Mouse (Mus musculus) 416B (cell line): ENCODE data around the gene Eif4g3.

Experiments
- DNase-seq: peaks from one replicate; pipeline ENCODE4 v3.0.0; 2011; ENCODE audit warnings: low read depth

Eif4g3 gene

DNA sequence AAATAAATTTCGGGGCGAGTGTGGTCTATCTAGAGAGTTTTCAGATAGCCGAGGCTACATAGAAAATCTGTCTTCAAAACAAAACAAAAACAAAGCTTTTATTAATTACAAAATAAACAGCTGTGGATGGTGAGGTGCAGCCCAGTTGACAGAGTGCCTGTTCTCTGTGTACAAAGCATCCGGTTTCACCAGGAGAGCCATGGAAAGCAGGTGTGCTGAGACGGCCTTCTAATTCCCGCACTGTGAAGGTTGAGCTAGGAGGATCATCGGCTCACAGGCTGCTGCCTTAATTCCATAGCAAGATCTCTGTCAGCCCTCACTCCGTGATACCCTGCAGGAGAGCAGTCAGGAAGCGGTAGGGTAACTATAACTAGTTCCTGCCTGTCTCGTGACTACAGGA, 109.0 kb downstream of the Eif4g3 start:
- no peak for DNase-seq

DNA sequence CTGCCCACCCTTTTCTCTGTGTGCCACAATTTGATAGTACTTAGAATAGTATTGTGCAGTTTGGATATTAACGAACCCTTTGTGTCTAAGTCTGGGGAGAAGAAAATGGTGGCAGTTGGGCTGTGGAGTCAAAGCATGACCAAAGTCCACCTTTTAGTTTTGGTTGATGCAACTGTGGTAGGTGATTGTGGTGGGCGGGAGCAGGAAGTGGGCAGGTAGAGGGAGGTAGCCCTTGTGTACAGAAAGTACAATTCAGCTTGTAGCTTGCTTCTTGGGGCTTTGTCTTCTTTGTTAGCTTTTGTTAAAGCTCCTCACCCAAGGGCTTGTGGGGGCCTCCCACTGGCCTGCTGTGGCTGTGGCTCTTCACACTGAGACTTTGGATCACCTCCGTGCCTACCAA, 109.6 kb downstream of the Eif4g3 start:
- DNase-seq: no peak

DNA sequence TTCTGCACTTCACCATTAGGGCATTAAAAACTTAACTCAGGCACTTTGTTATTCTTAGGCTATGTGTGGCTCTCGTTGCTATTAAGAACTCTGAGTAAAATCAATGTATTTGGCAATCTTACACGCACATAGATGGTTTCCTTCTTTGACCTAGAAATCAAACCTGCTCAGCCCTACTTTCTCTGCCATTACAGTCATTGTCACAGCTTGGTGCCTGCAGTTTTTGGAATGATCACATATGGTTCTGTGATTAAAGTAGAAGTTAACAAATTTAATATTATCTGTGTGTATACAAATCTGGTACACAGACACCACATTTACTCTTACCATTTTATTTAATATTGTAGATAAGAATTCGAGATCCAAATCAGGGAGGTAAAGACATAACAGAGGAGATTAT, 112.1 kb downstream of the Eif4g3 start:
- no peak for DNase-seq

GRCm38 (mm10) chr4:138107441-138108409, 114.9 kb downstream of the Eif4g3 start:
- peak; percentile 86 for DNase-seq

DNA sequence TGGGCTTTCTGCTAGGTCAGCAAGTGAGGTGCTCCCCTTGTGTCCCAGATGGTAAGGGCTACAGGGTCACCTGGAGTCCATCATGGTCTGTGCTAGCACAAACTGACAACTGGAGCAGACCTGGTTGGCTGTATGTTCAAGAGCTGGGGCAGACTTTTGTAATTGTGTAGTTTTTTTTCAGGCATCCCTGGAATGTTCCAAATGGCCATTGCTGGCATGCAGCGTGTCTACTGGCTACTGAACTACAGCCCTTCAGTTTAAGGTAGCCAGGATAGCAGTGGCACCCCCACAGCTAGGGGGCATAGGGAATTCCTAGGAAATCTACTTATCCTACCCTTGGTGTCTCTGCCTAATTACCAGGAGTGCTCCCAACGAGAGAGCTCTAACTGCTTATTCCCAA, 115.7 kb downstream of the Eif4g3 start:
- DNase-seq: no peak

DNA sequence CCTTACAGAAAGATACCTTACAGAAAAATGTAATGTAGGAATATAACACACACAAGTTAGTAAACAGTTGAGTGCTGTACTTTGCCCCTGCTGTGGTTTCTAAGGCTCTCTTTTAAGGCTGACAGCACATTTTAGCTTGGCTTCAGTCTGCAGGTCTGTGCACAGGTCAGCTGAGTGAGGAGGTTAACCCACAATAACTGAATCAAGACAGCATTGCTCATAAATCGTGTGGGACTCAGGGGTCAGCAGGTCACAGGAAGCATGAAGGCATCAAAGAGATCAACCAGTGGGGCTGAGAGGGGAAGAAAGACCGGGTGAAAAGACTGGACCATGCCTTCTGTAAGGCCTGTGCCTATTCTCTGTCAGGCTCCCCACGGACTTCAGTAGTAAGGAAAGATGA, 116.5 kb downstream of the Eif4g3 start:
- DNase-seq: no peak

DNA sequence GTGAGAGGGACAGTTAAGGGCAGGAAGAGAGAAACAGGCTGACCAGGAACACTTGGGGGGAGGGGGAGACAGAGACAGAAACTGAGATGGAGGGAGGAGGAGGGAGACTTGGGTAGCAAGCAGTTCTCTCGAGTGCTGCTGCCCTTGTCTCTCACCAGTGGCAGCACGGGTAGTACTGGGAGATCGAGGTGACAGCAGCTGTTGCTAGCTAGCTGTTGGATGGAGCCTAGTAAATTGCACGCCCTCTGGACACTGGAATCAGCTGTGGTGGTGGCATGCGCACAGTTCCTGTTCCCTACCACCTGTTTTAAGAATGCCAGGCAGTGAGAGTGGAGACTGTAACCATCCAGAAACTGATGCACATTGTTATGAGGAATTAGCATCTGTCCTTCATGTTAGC, 119.0 kb downstream of the Eif4g3 start:
- DNase-seq: no peak

GRCm38 (mm10) chr4:138119740-138120139, 126.9 kb downstream of the Eif4g3 start:
- peak; percentile 22 for DNase-seq

GRCm38 (mm10) chr4:138124046-138124445, 131.2 kb downstream of the Eif4g3 start:
- no peak for DNase-seq

- DNase-seq: peak; percentile 68
These were observed 134.5 kb downstream of the Eif4g3 start for GRCm38 (mm10) chr4:138127371-138127770.

DNA sequence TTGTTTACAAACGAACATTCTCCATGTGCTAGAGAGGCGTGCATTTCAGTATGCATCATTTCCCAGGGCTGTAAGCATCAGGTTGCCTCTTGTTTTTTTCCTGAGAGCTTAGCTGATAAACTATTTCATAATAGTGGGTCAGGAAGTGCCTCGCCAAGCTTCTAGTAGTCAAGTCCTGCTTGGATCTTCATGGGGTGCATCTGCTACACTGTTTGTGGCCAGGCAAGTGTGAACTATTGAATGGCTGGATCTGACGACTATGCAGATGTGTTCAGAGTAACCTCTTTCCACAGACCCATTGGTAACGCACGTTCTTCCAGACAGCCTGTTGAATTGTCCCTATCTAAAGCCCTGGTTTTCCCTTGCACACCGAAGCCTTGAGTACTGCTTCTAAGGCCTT, 135.0 kb downstream of the Eif4g3 start:
- DNase-seq: peak; percentile 59

GRCm38 (mm10) chr4:138130149-138130548, 137.3 kb downstream of the Eif4g3 start:
- peak; percentile 85 for DNase-seq

GRCm38 (mm10) chr4:138131226-138131625, 138.4 kb downstream of the Eif4g3 start:
- no peak for DNase-seq

DNA sequence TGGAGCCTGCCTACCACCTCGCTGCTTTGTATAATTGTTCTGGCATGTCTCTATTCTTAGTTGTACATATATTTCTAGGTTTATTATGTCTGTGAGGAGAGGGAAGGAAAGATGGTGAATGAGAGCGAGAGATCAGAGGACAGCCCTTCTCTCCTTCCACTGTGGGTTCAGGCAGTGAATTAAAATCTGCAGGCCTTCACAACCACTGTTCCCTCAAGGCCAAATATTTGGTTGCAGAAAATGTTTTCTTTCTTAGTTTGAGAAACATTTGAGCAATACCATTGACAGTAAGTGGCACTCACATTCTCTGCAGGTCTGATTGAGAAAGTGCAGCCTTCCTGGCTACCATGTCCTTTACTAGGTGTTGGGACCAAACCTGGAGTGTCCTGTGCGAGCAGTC, 138.9 kb downstream of the Eif4g3 start:
- DNase-seq: no peak

DNA sequence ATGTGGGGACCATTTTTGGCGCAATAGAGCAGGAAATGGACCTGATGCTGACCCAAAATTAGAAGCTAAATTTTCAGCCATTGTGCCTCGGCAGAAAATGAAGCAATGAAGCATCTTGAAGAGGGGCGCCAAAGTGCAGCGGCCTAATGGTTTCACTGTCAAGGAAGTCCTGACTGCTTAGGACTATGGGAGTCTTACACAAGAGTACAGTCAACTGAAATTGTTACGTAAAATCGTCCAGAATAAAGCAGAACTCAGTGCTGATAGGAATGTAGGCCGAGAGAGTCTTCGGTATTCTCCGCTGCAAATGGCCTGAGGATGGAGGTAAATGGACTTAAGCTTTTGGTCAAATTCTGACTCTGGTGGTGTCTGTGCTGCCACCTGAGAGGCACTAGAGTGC, 140.5 kb downstream of the Eif4g3 start:
- peak; percentile 65 for DNase-seq

DNA sequence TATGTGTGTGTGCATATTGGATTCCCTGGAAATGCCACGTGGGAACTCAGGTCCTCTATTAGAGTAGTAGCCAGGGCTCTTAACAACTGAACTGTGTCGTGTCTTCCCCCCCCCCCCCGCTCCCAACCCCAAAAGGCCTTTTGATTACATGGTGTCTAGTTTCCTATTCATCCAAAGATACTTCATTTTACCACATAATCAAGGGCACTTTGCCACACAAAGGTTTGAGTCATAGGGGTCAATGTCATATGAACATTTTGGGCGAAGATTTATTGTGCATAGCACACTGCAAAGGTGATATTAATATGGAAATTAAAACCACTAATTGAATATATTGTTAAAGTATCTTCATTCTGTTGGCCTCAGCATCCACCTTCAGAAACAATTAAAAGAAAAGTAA, 144.5 kb downstream of the Eif4g3 start:
- DNase-seq: no peak

DNA sequence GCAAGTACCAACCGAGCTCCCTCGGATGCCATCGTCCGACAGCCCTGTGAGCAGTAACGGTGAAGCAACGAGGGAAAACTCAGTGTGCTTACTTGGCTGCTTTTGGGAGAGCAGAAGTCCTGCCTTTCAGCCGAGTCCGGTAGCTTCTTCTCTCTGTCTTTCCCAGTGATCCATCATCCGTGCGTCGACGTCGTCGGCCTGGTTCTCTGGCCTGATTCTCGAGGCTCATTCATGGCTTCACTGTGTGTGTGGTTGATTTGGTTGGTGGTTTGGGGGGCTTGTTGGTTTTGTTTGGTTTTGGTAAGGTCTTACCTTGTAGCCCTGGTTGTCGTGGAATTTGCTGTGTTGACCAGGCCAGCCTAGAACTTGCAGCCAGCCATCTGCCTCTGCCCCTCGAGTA, 145.0 kb downstream of the Eif4g3 start:
- no peak for DNase-seq

GRCm38 (mm10) chr4:138138219-138138618, 145.4 kb downstream of the Eif4g3 start:
- no peak for DNase-seq

- DNase-seq: no peak
These were observed 148.5 kb downstream of the Eif4g3 start for GRCm38 (mm10) chr4:138141358-138141757.

- no peak for DNase-seq
These were observed 154.4 kb downstream of the Eif4g3 start for GRCm38 (mm10) chr4:138147176-138147575.

- DNase-seq: no peak
These were observed 157.2 kb downstream of the Eif4g3 start for GRCm38 (mm10) chr4:138149977-138150376.

- DNase-seq: no peak
These were observed 158.4 kb downstream of the Eif4g3 start for GRCm38 (mm10) chr4:138151226-138151625.

GRCm38 (mm10) chr4:138153980-138154379, 161.2 kb downstream of the Eif4g3 start:
- DNase-seq: peak; percentile 65

GRCm38 (mm10) chr4:138160918-138161317, 168.1 kb downstream of the Eif4g3 start:
- DNase-seq: no peak
